Mouse (Mus musculus) layer of hippocampus, postnatal 36 days (tissue): ENCODE results near the gene Sipa1l1. TPM values are rescaled to one million over a fixed set of nuclear protein-coding genes. Genes with fewer than 3 reads are reported as not detected.
"Not testable (repeated sequence)": the region's sequence is repeated elsewhere in the genome, so short reads cannot be mapped to it uniquely, and the experiment has no call there.

Experiments
- DNase-seq, 2 experiments: peaks; one replicate each; pipeline ENCODE4 v3.0.0; 2022
- total RNA-seq, 2 experiments: library from RNA; stranded (reverse); gene quantifications; 2 replicates each; pipeline ENCODE4 v1.2.3; 2021

Sipa1l1 gene
- total RNA-seq, 2 experiments from 2014 or later, result 208 to 226 TPM

DNA sequence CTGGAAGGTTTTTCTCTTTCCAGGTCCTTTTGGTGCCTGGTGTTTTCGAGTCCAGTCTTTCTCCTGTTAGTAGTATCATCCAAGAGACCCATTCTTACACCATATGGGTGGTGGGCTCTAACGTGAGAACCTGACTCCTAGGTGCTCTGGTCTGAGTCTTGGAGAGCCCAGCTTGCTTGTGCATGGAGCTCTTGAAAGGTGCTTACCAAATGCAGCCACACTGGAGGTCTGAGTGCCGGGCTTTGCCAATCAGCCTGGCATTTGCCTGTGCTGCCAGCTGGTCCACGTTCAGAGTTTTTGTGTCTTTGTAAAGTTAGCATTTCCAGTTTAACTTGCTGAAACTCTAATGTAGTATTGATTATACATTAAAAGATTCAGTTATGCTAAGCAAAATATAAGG lies 9.5 kb downstream of the Sipa1l1 start:
- no peak for DNase-seq

DNA sequence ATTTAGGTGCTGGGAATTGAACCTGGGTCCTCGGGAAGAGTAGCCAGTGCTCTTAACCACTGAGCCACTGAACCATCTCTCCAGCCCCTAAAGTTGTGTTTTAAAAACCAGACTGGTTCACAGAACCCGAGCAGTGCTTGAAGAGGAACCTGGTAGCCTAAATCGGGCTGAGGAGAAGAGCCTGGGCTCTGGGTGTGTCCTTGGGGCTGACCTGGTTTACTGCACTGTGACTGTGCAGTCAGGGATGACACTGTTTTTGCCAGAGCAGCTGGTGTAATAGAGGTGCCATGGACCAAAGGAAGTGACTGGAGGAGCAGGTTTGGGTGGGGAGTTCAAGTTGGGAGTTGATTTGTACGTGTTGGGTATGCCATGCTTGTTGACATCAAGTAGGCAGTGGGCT lies 10.5 kb downstream of the Sipa1l1 start:
- no peak for DNase-seq

DNA sequence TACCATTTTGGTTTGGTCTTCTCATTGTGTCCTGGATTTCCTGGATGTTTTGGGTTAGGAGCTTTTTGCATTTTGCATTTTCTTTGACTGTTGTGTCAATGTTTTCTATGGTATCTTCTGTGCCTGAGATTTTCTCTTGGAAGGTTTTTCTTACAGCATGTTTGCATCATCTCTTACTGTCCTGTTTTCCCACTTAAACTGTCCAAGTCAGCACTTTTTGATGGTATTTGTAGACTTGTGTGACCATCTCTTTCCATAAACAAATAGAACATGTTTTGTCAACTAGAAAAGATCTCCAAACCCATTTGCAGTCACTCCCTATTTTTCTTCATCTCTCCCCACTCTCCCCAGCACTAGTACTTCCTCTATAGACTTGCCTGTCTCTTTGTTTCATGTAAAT lies 17.0 kb downstream of the Sipa1l1 start:
- not testable (repeated sequence) for DNase-seq

DNA sequence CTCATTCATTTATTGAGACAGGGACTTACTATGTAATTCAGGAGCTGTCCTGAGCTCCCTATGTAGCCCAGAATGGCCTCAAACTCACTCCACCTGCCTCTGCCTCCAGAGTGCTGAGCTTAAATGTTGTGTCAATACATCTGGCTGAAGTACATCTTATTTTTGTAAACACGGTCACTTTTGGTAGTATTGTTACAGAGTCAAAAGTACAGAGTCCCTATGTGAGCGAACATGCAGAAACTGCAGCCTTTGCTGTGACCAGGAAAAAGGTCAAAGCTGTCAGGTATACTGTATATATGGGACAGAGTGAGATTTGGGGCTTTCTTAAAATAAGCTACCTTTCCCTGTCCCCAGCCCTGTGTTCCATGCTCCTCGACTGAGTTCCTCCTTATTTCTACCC lies 17.6 kb downstream of the Sipa1l1 start:
- no peak for DNase-seq

DNA sequence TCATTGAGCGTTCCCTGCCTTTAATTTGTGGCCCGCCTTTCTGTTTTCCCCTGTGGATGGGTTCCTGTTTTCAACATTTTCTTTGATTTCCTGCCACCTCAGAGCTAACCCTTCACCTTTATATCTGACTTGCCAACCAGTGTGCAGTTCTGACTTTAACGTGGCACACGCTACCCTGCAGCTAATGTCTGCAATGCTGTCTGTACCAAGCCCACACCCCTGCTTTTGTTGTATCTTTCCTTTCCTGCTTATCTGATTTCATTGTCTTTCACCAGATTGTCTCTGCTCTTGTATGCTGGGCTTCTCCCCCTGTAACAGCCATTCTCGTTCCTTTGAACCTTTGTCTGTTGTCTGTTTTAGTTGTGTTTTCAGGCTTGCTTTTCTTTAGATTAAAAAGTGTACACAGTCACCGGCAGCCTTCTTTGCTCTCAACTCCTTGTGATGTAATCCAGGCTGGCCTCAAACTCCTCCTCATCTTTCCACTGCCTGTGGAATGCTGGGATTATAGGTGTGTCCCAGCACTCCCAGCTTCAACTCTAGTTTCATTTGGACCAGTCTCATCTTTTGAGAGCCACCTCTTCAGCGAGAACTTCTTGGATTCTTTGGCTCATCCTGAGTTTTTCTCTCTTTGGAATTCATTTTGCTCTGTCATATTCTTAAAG lies 18.2 kb downstream of the Sipa1l1 start:
- DNase-seq, result no peak

DNA sequence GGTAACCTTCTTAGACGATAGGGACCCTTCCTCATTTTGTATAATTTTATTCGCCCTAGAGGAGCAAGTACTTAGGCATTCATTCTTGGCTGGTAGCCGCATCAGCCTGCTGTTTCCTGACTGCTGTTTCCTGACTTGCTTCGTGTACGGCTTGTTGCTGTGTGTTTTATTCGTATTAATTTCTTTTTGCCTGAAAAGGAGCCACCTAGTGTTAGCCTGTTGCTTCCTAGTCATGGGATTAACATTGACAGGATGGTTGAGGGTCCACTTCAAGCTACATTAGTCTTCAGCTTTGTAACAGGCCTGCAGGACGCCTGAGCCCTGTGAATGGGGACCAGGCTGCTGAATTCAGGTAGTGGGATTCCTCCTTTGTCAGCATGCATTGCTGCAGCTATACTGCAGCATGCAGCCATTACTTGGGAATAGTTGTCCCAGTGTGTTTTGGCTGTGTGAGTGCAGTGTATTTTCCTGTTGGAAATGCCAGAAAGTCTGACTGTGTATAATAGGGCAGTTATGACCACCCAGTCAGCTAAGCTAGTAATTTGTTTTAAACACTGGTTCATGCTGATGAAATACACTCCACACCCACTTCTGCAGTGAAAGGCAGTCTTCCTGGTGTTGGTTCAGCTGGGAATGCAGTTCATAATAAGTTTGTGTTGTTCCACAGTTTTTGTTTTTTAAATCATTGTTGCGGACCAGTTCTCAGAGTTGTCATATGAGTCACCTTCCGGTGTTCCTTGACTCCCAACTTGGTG lies 19.4 kb downstream of the Sipa1l1 start:
- no peak for DNase-seq

DNA sequence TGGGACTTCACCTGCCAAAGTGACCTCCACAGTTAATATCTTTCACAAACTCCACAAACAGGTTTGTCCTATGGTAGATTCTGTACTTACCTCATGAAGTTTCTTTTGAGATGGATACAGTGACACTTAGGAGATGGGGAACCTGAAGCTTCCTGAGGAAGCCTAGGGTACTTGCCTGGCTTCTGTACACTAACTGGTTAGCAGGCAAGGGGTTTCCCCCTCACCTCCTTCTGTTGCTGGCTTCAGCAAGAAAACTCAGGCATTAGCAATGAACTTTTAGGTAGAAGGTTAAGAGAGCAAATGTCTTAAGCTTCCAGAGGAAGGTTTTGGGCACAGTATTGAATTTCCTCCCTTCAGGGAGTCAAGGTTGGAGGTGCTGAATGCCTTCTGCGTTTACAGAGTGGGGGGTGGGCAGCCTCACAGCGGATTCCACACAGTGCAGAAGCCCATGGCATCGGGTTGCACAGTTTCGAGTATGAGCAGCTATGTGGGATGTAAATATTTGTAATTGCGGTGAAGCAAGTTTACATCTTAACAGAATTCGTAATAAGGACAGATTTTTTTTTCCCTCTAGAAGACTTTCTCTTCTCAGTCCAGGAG lies 20.1 kb downstream of the Sipa1l1 start:
- no peak for DNase-seq

DNA sequence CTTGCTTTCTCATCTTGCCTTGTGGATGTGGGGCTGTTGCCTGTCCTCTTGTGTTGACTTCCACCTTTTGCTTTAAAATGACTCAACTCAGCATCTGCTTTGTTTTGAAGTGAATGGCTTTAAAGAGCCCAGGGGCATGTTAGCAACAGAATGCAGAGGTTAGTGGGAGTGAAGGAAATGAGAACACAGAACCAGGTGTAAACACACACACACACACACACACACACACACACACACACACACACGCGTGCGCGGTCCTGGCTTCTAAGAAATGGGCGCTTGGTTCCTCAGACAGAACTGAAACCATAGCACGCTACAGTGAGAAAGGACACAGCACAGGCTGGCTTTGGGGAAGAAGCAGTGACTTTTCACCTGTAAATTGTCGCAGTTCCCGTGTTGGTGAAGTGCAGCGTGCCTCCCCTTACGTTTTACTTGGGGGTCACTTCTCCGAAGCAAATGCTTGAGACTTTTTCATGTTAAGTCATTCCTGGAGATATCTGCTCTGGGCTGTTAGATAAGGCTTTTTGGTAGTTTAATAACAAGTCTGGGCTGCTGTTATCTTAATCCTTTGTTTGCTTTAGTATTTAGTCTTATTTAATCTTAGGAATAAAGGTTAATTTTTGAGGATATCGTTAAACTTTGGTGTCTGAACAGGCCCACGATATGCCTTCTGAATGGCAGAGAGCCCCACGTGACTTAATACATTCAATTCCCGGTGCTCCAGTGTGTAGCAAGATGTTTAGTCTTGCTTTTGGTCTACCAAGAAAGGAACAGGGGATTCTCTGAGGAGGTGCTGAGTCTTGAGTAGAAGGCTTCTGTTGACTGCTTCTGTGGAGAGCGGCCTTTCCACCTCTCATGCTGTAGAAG lies 20.8 kb downstream of the Sipa1l1 start:
- no peak for DNase-seq

DNA sequence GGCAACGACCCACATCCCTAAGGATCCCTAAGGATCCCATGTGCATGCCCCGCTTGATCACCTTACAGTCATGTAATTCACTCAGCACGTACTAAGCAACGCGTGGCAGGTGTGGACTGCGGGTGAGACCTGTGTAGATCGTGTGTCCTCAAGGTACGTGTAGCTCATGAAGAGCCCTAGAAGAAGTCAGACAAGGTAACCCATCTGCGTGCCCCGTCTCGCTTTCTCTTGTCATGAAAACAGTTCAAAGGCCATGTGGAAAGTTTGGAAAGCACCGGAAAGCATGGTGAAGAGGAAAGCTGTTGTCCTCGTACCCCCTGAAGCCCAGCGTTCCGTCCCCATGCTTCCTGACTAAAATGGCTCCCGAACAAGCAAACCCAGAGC lies 21.5 kb downstream of the Sipa1l1 start:
- no peak for DNase-seq

DNA sequence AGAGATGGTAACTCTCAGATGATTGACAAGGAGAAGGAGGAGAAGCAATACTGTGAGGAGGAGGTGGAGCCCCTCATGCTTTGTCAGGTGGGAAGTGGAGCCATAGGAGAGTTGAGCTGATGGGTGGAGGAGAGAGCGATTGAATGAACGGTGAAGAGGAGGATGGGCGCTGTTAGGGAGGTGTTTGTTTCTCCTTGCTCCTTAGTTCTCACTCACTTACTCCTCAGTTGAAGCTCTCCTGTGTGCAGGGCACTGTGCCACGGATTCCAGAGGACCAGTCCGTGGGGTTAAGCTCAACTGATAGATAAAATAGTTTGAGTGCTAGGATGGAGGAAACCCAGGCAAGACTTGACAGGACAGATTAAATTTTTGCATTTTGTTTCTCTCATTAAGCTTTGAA lies 22.6 kb downstream of the Sipa1l1 start:
- DNase-seq, result no peak

DNA sequence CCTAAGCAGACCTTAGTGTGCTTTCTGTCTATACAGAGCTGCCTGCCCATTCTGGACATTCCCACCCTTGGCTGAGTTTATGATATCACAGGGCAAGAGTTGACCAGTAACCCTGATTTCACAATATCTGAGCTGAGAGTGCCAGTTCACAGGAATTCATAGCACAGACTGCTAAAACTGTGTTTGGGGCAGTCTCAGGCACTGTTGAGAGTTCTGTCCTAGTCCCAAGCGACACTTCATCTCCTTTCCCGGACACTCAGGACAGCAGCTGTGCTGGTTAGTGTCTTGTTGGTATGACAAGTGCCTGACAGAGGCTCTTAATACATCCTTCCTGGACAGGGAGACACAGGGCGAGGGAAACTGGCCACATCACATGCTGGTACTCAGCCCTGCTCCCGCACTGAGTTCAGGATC lies 23.5 kb downstream of the Sipa1l1 start:
- DNase-seq, result no peak

DNA sequence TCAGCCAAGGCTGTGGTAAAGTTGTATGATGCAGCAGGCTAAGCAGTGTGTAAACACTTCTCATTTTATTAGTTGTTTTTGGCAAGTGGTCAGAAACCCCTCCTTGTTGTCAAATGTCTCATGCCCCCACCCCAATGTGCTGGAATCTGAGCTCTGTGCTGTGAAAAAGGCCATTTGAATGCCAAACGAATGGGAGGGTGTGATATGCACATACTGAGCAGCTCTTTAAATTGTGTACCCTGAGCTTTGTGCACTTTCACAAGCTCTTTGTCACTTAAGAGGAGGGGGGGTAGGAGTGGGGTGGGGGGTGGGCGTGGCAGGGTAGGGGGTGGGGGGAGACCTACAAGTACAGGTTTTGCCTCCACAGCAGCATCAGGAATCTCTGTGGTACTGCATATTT lies 24.4 kb downstream of the Sipa1l1 start:
- no peak for DNase-seq

DNA sequence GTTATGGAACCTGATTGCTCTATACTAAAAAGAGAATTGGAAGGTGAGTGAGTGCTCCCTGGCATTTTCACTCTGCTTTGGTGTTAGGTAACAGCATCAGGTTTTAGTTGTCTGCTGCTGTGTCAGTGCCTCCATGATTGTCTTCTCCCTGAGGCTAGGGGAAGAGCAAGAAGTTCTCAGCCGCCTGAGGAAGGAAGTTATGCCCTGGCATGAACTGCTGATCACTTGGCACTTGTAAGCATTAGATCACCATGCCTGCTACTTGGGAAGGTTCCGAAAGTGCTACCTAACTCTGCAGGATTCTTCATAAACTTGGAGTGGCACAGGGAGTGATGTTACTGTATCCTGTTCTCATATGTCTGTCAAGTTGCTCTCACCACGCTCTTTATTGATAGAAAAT lies 25.8 kb downstream of the Sipa1l1 start:
- DNase-seq, result no peak

DNA sequence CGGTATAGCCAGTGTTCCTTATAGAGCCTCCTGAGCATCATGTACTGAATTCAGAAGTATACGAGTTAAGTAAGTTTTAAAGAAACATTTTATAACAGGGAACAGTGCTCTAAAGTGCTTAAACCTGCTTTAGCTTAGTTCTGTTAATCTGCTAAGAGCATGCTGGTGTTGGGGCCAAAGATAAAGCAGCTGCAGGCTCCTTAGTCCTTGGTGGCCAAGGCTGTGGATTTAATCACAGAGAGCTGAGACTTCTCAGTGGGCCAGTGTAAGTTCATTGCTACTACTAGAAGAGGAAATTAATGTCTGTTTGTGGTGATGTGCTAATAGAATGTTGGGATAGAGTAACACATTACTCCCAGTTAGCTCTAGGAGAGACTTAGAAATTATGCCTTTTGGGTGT lies 27.1 kb downstream of the Sipa1l1 start:
- DNase-seq, result no peak

DNA sequence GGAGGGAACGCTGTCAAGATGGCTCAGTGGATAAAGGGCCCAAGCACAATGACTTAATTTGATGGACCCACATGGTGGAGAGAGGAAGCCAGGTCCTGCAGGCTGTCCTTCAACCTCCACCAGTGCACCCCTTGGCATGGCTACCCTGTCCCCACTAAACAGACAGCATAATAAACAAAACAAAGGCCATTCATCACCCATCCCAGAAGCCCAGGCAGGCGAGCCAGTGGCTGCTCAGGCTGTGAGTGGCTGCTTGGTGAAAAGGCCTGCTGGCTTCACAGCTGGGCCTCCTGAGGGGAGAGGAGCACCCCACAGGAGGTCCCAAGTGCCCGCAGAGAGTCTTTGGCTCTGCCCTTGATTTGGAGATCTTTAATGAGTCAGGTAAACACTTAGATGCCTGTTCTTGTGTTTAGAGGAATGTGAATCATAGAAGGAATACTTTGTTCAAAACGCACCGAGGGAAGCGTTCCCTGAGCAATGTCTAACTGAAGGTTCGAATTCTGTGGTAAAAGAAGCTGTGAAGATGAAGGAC lies 27.6 kb downstream of the Sipa1l1 start:
- DNase-seq, result no peak

DNA sequence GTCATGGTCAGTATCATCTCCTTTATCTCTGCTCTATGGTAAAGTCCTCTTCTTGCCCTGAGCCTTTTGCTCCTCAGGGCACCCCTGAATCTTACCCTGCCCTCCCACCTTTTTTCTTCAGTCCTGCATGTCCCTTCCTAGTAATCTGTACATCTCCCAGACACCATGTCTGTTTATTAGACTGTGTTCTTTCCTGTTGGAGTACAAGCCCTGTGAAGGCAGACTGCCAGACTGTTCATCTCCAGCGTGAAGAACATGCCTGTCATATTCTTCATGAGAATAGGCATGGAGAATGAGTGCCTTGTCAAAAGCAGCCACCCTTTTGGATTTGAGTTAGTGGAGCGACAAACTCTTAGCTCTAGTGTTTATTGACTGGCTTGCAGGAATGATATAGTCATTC lies 28.1 kb downstream of the Sipa1l1 start:
- no peak for DNase-seq

DNA sequence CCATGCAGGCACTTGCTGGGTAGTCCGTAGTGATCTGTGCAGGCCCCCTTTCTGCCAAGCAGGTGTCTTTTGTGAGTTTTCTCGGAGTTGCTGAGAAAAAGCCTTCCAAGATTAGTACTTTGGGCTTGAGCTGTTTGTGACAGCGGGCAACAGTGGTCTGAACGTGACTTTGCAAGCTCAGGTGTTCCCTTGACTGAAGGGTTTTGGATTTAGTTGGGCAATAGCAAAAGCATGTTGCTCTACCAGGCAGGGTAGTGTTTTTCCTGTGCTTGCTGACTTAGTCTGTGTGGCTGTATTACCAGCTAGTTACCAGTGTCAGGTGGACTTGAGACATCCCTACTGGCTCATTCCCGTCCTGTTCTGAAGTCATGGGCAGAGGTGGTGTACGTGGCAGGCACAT lies 30.2 kb downstream of the Sipa1l1 start:
- DNase-seq, result no peak

DNA sequence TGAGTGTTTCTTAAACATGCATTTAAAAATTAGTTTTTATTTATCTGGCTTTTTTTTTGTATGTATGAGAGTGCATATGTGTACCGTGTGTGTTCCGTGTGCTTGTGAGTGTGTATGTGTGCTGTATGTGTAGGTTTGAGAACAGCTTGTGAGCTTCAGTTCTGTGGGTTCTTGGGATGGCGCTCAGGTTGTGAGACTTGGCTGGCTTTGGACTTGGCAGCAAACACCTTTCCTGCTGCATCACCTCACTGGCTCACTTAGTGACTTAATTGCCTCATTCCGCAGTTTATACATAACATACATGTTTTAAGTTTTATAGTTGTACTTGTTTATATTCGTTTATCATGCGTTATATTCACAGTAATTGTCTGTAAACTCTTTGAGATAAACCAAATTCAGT lies 35.0 kb downstream of the Sipa1l1 start:
- DNase-seq, result no peak

DNA sequence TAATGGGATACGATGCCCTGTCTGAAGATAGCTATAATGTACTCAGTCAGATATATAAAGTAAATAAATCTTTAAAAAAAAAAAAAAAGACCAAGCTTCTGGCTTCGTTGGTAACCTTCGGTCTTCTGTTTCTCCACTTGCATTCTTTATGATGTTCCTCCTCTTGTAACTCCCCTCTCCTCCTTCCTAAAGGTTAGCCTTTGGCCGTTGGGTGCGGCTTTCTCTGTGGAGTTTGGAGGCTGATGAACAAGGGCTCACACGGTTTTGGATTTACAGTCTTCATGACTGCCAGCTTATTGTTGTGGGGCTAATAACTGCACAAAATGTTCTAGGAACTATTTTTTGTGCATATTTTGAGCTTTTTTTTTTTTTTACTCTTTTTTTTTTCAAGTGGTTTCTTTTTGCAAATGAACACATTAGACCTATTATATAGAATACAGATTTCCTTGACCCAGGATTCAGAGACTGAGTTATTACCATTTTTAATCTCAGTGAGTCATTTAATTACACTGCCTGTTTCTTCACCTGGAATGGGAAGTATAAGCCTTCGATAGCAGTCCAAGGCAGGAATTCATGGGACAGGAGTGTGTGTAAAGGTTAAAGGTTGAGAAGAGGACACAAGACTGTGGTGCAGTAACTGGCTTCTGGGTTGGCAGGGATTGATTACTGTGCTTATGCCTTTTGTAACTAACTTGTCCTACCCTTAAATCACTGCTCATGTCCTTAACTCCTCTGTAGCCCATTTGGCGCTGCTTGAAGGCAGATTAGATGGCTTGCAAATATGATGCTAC lies 37.9 kb downstream of the Sipa1l1 start:
- DNase-seq, result no peak

DNA sequence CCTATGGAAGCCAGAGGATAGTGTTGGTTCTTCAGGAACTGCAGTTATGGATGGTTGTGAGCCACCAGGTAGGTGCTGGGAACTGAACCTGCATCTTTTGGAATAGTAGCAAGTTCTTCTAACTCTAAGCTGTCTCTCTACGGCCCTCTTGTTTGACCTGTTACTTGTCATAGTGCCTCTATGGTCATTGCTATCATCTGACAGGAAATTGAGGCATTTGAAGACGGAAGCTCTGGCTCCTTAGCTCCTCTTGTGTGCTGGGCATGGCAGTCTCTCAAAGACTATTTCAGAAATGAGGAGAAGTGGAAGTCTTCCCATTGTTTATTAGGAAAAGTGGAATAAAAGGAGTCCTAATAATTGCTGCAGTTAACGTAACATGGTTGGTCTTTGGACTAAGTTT lies 38.9 kb downstream of the Sipa1l1 start:
- no peak for DNase-seq

DNA sequence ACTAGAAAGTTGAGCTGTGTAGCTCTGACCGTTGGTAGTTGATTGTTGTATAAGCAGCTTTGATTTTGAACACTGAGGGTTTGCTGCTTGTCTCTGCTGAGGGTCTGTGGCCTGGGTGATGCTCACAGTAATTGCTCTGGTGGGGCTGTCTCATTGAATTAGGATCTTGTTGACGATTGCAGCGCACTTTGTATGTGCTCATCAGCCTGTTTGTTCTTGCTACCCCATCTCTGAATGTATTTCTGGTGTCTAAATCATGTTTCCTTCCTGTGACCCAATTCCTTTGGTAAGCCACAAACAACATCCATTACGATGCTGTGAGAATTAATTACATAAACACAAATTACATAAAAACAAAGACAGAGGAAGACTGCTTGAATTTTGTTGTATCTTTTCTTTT lies 39.5 kb downstream of the Sipa1l1 start:
- no peak for DNase-seq

DNA sequence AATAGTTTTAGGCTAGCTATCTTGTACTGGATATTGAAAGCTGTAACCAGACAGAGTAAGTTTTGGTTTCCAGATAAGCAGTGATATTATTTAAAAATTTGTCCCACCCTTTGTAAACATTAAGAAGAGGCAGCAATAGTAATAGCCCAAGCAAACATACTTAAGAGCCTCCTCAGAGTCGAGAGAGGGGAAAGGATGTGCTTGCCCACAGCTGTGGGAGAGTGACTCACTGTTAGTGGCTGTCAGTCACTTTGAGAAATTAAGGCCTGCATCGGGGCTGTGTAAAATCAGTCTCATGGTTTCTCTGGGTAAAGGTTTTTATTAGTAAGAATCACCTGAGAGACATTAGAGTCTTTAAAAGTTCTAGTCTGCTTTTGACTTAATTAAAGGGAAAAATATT lies 40.6 kb downstream of the Sipa1l1 start:
- DNase-seq, result no peak
